Mouse (Mus musculus): ENCODE measurements around the gene Zbtb12. TPM values are rescaled to one million over a fixed set of nuclear protein-coding genes. Genes with fewer than 3 reads are reported as not detected.
A peak's percentile ranks its signal among the peaks of the same experiment; 100 is the strongest.

Gene Zbtb12
- polyA plus RNA-seq, 2 experiments from 2014 or later = not detected

GRCm38 (mm10) chr17:34902895-34903294, 23.6 kb downstream of the Zbtb12 start:
- ATAC-seq = no peak

GRCm38 (mm10) chr17:34910982-34911381, 31.7 kb downstream of the Zbtb12 start:
- ATAC-seq = no peak

DNA sequence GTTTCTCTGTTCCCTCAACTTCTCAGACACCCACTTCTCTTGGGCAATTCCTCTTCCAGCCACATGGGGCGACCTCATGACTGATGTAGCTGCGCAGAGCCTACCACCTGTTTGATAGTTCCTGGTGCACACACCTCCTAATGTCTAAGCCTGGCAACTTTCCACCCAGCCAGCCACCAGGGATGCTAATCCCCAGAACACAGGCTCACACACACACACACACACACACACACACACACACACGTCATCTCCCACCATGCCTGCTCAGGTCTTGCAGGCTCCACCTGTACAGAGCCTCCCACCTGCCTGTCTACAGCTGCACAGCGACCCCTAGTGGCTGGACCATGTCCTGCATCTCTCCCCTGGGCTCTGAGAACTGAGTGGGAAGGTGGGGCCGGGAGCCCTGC, 32.7 kb downstream of the Zbtb12 start:
- ATAC-seq = peak; percentile 89

DNA sequence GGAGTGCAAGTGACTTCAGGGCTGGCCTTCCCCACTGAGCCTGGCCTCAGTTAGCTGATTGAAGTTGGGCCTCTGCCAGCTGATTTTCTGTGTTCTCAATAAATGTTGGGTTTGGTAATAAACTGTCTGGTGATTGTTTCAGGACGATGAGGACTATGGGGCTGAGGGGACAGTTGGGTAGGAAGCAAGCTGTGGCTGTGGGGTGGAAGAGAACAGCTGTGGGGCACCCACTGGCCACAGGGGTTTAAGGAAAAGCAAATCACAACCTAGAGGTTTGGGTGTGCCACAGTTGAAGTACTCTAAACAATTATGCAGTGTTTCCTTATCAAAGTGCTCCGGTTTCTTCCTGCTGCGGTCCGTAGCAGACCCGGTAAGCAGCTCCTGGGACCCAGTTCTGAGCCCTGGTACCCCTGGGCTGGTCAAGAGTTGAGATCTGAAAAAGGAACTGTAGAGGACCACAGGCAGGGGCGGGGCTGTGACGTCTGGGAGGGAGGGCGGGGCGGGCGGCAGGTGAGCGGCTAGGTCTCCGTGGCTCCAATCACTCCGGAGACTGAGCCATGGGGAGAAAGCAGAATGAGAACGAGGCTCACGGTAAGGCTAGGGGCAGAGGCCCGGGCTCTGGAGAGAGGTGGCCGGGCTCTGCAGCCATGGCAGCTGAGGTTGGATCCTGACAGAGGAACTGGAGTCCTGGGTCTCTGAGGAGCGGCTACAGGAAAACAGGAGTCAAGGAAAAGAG, 34.8 kb downstream of the Zbtb12 start, which contains the start of gene Slc44a4:
Gene Slc44a4 (plus strand): TSS at position 537 of the 736 bp plus-strand sequence.
- ATAC-seq = no peak

GRCm38 (mm10) chr17:34915410-34915831, 36.1 kb downstream of the Zbtb12 start:
- ATAC-seq = no peak

DNA sequence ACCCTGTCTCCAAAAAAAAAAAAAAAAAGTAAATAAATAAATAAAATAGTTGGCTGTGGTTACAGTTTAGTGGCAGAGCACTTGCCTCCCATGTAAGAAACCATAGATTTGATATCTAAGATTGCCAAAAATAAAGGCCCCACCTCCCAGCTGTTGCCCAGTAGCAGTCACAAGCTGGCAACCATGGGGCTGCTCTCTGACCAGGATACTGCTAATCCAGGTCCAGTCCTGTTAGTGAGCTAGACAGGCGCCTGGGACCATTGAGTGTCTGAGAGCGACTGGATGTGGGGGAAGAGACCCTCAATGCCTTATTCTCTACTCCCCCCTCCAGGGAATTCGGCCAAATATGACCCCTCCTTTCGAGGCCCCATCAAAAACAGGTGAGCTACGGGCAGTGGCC, 37.0 kb downstream of the Zbtb12 start:
- no peak for ATAC-seq

DNA sequence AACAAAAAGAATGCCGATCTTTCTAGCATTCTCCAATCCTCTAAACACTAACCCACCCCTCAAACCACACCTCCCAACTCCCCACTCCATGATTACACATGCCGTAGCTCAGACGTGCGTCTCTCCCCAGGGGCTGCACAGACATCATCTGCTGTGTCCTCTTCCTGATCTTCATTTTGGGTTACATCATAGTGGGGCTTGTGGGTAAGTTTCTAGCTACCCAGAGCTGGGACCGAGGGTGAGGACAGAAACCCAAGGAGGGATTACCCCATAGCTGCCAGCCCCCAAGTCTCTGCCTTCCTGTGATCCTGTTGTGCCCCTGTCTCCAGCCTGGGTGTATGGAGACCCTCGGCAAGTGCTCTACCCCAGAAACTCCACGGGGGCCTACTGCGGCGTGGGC, 37.9 kb downstream of the Zbtb12 start:
- ATAC-seq = no peak

- no peak for ATAC-seq
Measured at GRCm38 (mm10) chr17:34922939-34923338, 43.7 kb downstream of the Zbtb12 start.

DNA sequence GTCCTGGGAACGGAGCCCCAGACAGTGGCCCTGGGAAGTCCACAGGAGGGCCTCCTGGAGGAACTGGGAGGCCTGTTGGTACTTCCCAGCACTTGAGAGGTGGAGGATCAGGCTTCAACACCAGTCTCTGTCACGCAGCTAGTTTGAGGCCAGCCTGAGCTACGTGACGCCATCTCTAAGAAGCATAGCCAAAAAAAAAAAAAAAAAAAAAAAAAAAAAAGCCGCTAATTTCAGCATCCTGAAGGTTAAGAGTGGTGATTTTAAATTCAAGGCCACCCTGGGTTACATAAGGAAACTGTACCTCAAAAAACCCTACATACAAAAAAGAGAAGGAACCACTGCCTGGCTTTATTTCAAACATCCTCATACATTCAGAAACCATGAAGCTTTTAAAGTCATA, 45.0 kb downstream of the Zbtb12 start:
- no peak for ATAC-seq

DNA sequence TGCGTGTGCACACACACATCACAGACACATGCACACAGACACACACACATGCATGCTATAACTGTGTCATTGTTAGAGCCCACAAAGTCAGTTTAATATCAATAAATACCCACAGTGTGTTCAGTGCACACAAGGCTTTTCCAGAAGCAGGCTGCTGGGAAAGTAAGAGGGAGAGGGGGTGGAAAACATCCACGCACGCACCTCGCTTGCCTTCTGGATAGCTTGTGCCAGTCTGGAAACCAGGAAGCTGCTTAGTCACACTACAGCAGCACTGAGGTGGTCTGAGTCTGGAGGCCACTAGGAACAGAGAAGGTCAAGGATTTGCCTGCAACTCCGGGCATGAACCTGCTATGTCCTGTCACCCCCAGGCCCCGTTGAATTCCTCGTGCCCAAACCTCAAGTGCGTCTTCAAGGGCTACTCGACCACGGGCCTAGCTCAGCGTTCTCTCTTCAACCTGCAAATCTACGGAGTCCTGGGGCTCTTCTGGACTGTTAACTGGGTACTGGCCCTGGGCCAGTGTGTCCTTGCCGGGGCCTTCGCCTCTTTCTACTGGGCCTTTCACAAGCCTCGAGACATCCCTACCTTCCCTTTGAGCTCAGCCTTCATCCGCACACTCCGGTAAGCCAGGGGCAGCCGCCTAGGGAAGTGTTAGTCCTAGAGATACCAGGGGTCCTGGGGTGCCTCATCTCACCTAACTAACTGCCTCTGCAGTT, 48.2 kb downstream of the Zbtb12 start:
- no peak for ATAC-seq

DNA sequence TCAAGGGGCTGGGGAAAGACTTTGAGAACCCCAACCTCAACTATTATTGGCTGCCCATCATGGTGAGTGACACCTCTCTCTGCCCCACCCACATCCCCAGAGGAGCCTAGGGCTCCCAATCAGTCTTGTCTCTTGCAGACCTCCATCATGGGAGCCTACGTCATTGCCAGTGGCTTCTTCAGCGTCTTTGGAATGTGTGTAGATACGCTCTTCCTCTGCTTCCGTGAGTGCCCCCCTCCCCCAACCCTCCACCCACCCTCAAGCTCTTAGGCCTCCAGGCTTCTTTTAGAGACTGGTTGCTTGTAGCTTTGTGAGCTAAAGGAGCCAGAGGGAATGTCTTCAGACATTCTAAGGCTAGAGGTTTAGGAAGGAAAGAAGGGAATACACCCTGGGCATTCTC, 49.6 kb downstream of the Zbtb12 start:
- ATAC-seq = no peak

DNA sequence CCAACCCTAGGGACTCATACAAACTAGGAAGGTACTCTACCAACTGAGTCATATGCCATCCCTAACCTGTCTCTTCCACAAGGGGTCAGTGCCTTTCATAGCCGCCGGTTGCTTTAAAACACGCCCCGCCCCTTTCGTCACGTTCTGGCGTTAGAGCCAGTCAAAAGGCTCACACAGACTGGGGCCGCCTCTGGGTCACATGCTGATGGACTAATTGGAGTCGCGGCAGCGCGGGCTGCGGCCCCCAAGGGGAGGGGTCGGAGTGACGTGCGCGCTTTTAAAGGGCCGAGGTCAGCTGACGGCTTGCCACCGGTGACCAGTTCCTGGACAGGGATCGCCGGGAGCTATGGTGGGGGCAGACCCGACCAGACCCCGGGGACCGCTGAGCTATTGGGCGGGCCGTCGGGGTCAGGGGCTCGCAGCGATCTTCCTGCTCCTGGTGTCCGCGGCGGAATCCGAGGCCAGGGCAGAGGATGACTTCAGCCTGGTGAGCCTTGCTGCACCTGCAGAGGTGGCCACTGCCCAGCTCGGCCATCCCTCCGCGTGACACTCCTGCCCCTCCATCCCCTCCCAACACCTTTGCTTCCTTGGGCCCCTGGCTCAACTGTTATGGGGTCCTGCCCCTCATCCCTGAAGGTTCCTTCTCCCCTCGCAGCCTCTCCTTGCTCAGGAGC, 51.9 kb downstream of the Zbtb12 start, which contains the start of gene Neu1:
Gene Neu1 (plus strand): TSS at position 193 of the 674 bp plus-strand sequence.
- ATAC-seq = peak; percentile 91

- peak; percentile 17 for ATAC-seq
Measured at GRCm38 (mm10) chr17:34931735-34932098, 52.4 kb downstream of the Zbtb12 start.

DNA sequence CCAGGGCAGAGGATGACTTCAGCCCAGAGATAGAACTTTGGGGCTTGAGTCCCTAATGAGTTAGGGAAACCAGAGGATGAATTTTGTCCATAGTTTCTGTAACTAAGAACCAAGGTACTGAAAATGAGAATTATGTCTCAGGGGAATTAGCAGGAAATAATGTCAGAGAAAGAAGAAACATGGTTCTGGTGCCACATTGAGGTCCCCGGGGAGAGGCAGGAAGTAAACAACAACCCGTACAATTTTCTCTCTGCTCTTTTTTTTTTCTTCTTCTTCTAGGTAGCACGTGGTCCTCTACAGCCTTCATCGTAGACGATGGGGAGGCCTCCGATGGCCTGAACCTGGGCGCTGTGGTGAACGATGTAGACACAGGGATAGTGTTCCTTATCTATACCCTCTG, 53.0 kb downstream of the Zbtb12 start:
- ATAC-seq = peak; percentile 20

DNA sequence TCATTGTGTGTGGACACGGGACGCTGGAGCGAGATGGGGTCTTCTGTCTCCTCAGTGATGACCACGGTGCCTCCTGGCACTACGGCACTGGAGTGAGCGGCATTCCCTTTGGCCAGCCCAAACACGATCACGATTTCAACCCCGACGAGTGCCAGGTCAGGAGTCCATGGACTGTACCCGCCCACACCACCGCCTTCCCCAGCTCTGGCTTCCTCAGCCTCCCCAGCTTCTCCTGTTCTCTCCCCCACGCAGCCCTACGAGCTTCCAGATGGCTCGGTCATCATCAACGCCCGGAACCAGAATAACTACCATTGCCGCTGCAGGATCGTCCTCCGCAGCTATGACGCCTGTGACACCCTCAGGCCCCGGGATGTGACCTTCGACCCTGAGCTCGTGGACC, 54.7 kb downstream of the Zbtb12 start:
- ATAC-seq = no peak

DNA sequence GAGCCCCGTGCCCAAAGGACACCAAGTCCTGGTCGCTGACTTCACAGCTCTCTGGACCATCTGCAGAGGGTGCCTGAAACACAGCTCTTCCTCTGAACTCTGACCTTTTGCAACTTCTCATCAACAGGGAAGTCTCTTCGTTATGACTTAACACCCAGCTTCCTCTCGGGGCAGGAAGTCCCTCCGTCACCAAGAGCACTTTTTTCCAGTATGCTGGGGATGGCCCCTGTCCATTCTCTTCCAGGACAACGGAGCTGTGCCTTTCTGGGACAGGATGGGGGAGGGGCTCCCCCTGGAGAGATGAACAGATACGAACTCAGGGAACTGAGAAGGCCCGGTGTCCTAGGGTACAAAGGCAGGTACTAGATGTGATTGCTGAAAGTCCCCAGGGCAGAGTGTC, 55.5 kb downstream of the Zbtb12 start:
- no peak for ATAC-seq

DNA sequence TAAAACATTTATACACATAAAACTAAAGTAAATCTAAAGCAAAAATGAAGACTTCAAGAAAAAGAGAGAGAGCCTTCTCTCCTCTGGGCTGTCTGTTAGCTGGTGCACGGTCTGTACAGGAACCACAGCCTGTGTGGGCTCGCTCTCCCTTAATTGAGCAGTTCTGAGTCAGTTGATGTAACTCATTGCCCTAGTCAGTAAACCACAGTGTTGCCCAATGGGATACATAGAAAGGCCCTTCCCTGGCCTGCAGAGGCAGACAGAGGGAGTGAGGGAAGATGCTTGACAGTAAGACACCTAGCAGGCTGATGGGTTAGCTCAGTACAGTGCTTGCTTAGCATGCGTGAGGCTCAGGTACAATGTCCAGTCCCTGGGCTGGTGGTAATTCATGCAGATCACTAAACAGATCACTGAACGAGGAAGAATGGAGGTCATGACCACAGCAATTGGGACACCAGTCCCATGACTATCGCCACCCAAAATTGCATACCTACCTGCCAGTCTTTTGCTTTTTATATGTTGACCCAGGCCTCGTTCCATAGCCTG, 58.8 kb downstream of the Zbtb12 start:
- ATAC-seq = no peak

DNA sequence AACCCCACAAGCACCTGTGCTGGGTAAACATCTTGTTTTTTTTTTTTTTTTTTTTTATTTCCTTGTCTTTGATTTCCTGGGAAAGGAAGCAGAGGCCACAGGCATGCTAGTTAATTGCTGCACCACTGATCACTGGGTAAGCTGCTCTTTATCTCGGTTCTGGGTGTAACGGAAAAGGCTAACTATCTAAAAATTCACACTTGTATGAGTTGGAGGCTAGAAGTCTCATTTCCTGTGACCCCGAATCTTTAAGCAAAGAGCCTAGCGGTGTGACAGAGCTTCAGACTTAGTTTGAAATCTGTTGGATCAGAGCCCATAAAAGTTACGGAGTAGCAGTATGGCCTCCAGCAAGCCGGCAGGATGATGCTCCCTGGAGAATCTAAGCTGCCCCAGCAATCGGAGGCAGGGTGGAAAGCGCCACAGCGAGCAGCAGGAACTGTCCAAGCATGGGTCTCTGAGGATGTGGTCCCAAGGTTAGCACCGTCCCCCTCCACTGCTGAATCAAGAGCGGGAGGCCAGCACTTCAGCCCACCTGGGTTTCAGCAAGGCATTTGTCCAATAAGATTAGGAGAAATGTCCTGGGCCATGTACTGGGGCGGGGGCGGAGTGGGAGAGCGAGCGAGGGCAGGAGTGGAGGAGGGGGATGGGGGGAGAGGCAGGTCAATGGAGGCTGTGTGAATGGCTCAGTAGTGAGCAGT, 62.2 kb downstream of the Zbtb12 start:
- ATAC-seq = no peak

DNA sequence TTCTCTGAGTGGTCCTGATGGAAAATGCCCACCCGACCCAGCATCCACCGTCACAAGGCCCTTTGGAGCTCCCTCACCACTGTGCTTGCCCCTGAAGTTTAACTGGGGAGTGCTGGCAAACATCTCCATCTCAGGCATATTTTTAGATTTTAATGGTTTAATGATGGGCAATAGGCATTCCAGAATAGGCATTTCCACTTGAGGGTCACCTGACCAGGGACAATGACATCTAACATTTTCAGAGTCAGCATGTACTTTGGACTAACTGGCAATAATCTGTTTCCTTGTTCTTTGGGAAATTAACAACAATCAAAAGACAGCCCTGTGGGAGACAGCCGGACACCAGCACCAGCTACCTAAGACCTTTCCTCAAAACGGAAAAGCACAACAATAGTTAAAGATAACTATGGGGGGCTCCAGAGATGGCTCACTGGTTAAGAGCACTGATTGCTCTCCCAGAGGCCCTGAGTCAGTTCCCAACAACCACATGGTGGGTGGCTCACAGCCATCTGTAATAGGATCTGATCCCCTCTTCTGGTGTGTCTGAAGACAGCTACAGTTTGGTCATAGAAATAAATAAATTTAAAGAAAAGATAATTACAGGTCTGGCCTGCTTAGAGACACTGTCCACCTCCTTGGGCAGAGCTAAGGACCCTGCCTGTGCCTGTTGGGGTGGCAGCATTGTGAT, 64.0 kb downstream of the Zbtb12 start:
- no peak for ATAC-seq

GRCm38 (mm10) chr17:34944362-34944761, 65.1 kb downstream of the Zbtb12 start:
- no peak for ATAC-seq
